Mouse (Mus musculus): Measurements from ENCODE around the gene Gm13290. TPM values are rescaled to one million over a fixed set of nuclear protein-coding genes. Genes with fewer than 3 reads are reported as not detected.
"Not testable (repeated sequence)": the region's sequence is repeated elsewhere in the genome, so short reads cannot be mapped to it uniquely, and the experiment has no call there.

The Gm13290 gene
- polyA plus RNA-seq, 1 experiment, result not detected

DNA sequence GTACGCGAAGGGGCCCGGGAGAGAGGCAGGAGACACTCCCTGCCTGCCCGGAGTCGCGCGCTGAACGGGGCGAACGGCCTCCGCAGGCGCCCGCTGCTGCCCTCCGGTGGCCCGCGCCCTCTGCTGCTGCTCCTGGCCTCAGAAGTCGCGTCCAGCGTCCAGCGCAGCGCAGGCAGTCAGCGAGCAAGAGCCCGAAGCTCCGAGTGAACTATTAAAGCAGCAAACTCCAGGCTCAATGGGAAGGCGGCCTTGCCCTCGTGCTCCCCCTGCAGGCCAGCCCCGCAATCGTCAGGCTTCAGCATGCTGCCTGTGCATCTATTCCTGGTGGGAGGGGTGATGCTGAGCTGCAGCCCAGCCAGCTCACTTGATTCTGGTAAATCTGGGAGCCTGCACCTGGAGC, 23.5 kb downstream of the Gm13290 start, which contains the start of gene Gm13279:
Gm13279 (plus strand) TSS at position 301 of the 400 bp plus-strand sequence.
- H3K4me1 ChIP-seq (ENCODE audit: control insufficient read depth, insufficient read depth, insufficient read length); H3K27ac ChIP-seq (ENCODE audit: insufficient read depth, low read length); DNase-seq (ENCODE audit: low read depth in 1 of 2, low spot score in 2 of 2); H3K4me3 ChIP-seq (ENCODE audit: extremely low read depth, insufficient read depth, insufficient read length); H3K27me3 ChIP-seq (ENCODE audit: control insufficient read depth, insufficient read depth, low read length); H3K36me3 ChIP-seq (ENCODE audit: control insufficient read depth, insufficient read depth, low read length): not testable (repeated sequence)
- no CpG with 5 or more reads among the region's 28 CpGs for WGBS

GRCm38 (mm10) chr4:88799365-88799764, 25.7 kb downstream of the Gm13290 start, which contains the start of gene Gm13285:
Gene Gm13285 (plus strand): TSS chr4:88799665.
- not testable (repeated sequence) for H3K4me1 ChIP-seq (ENCODE audit: control insufficient read depth, insufficient read depth, insufficient read length); H3K4me3 ChIP-seq (ENCODE audit: extremely low read depth, insufficient read depth, insufficient read length); H3K27me3 ChIP-seq (ENCODE audit: control insufficient read depth, insufficient read depth, low read length); H3K27ac ChIP-seq (ENCODE audit: insufficient read depth, low read length); H3K36me3 ChIP-seq (ENCODE audit: control insufficient read depth, insufficient read depth, low read length); DNase-seq (ENCODE audit: low read depth in 1 of 2, low spot score in 2 of 2)
- WGBS, result 5% methylated on average over 6 of the region's 7 CpGs

DNA sequence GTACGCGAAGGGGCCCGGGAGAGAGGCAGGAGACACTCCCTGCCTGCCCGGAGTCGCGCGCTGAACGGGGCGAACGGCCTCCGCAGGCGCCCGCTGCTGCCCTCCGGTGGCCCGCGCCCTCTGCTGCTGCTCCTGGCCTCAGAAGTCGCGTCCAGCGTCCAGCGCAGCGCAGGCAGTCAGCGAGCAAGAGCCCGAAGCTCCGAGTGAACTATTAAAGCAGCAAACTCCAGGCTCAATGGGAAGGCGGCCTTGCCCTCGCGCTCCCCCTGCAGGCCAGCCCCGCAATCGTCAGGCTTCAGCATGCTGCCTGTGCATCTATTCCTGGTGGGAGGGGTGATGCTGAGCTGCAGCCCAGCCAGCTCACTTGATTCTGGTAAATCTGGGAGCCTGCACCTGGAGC, 29.3 kb downstream of the Gm13290 start, which contains the start of gene Gm13287:
Gm13287 (plus strand) TSS at position 301 of the 400 bp plus-strand sequence.
- not testable (repeated sequence) for H3K4me1 ChIP-seq (ENCODE audit: control insufficient read depth, insufficient read depth, insufficient read length)
- WGBS, result no CpG with 5 or more reads among the region's 29 CpGs

GRCm38 (mm10) chr4:88805231-88805630, 31.6 kb downstream of the Gm13290 start, which contains the start of gene Gm13288:
Gene Gm13288 (plus strand): TSS chr4:88805531.
- H3K27ac ChIP-seq (ENCODE audit: insufficient read depth, low read length); H3K27me3 ChIP-seq (ENCODE audit: control insufficient read depth, insufficient read depth, low read length); DNase-seq (ENCODE audit: low read depth in 1 of 2, low spot score in 2 of 2); H3K4me1 ChIP-seq (ENCODE audit: control insufficient read depth, insufficient read depth, insufficient read length); H3K36me3 ChIP-seq (ENCODE audit: control insufficient read depth, insufficient read depth, low read length): not testable (repeated sequence)
- H3K4me3 ChIP-seq (ENCODE audit: extremely low read depth, insufficient read depth, insufficient read length), result 0 out of 2 replicates have a peak within 1 kb of the TSS, but pooled peaks have one; percentile 27
- no CpG with 5 or more reads among the region's 8 CpGs for WGBS

More for the DNA sequence above, 29.3 kb downstream of the Gm13290 start, which contains the start of gene Gm13287:
- not testable (repeated sequence) for H3K27ac ChIP-seq (ENCODE audit: insufficient read depth, low read length); DNase-seq (ENCODE audit: low read depth in 1 of 2, low spot score in 2 of 2); H3K36me3 ChIP-seq (ENCODE audit: control insufficient read depth, insufficient read depth, low read length); H3K27me3 ChIP-seq (ENCODE audit: control insufficient read depth, insufficient read depth, low read length); H3K4me3 ChIP-seq (ENCODE audit: extremely low read depth, insufficient read depth, insufficient read length)

- not testable (repeated sequence) for H3K4me1 ChIP-seq (ENCODE audit: control insufficient read depth, insufficient read depth, insufficient read length); H3K27me3 ChIP-seq (ENCODE audit: control insufficient read depth, insufficient read depth, low read length); DNase-seq (ENCODE audit: low read depth in 1 of 2, low spot score in 2 of 2); H3K36me3 ChIP-seq (ENCODE audit: control insufficient read depth, insufficient read depth, low read length); H3K27ac ChIP-seq (ENCODE audit: insufficient read depth, low read length)
- 0 out of 2 replicates have a peak overlapping the region, but pooled peaks have one; percentile 27 for H3K4me3 ChIP-seq (ENCODE audit: extremely low read depth, insufficient read depth, insufficient read length)
- WGBS, result 0% methylated on average over 3 of the region's 34 CpGs
These were observed 32.1 kb downstream of the Gm13290 start for GRCm38 (mm10) chr4:88805761-88806160.

DNA sequence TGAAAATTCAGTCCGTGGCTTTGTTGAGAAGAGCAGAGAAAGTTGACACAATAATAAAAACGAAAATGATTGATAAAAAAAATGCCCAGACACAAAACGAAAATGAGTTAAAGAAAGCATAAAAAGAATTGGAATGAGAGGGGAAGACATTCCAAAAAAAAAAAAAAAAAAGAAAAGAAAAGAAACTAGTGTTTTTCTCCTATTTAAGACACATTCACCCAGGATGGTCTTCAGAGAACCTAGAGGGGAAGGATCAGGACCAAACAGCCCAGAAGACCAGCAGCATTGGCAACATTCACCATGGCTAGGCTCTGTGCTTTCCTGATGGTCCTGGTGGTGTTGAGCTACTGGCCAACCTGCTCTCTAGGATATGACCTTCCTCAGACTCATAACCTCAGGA, 42.3 kb downstream of the Gm13290 start, which contains the start of gene Ifna7:
Ifna7 (plus strand) TSS at position 301 of the 400 bp plus-strand sequence.
- no peak within 1 kb of the TSS for H3K4me3 ChIP-seq (ENCODE audit: extremely low read depth, insufficient read depth, insufficient read length)
- WGBS, result 61% methylated on average over 3 of the region's 3 CpGs
- H3K27me3 ChIP-seq (ENCODE audit: control insufficient read depth, insufficient read depth, low read length), result no peaks in the 10 kb centered on the region
- H3K4me1 ChIP-seq (ENCODE audit: control insufficient read depth, insufficient read depth, insufficient read length), result no peaks in the 10 kb centered on the region
- H3K27ac ChIP-seq (ENCODE audit: insufficient read depth, low read length), result no peak within 1 kb of the TSS
- DNase-seq (ENCODE audit: low read depth in 1 of 2, low spot score in 2 of 2), result no peak
- TF ChIP-seq CTCF (IDR thresholded peaks at IDR 0.05; ENCODE audit: extremely low read depth, insufficient read depth, insufficient read length, insufficient replicate concordance) (no peak), POLR2A (IDR thresholded peaks at IDR 0.05; ENCODE audit: low read depth, low read length) (no peak)
- H3K36me3 ChIP-seq (ENCODE audit: control insufficient read depth, insufficient read depth, low read length), result no peaks in the 10 kb centered on the region

GRCm38 (mm10) chr4:88819659-88820058, 46.0 kb downstream of the Gm13290 start, which contains the start of gene Ifna11:
Gene Ifna11 (plus strand): TSS chr4:88819959.
- no peak within 1 kb of the TSS for H3K4me3 ChIP-seq (ENCODE audit: extremely low read depth, insufficient read depth, insufficient read length)
- H3K36me3 ChIP-seq (ENCODE audit: control insufficient read depth, insufficient read depth, low read length), result no peaks in the 10 kb centered on the region
- 89% methylated on average over 1 of the region's 1 CpGs for WGBS
- H3K4me1 ChIP-seq (ENCODE audit: control insufficient read depth, insufficient read depth, insufficient read length), result no peaks in the 10 kb centered on the region
- TF ChIP-seq POLR2A (IDR thresholded peaks at IDR 0.05; ENCODE audit: low read depth, low read length) (no peak), CTCF (IDR thresholded peaks at IDR 0.05; ENCODE audit: extremely low read depth, insufficient read depth, insufficient read length, insufficient replicate concordance) (no peak)
- no peak for DNase-seq (ENCODE audit: low read depth in 1 of 2, low spot score in 2 of 2)
- no peaks in the 10 kb centered on the region for H3K27me3 ChIP-seq (ENCODE audit: control insufficient read depth, insufficient read depth, low read length)
- H3K27ac ChIP-seq (ENCODE audit: insufficient read depth, low read length), result no peak within 1 kb of the TSS

GRCm38 (mm10) chr4:88822995-88823394, 49.4 kb downstream of the Gm13290 start:
- DNase-seq (ENCODE audit: low read depth in 1 of 2, low spot score in 2 of 2), result no peak
- Histone ChIP-seq H3K27me3 (ENCODE audit: control insufficient read depth, insufficient read depth, low read length) (no peaks in the 10 kb centered on the region), H3K4me3 (ENCODE audit: extremely low read depth, insufficient read depth, insufficient read length) (no peak overlapping the region), H3K36me3 (ENCODE audit: control insufficient read depth, insufficient read depth, low read length) (no peaks in the 10 kb centered on the region), H3K4me1 (ENCODE audit: control insufficient read depth, insufficient read depth, insufficient read length) (no peaks in the 10 kb centered on the region), H3K27ac (ENCODE audit: insufficient read depth, low read length) (no peak overlapping the region)
- 29% methylated on average over 4 of the region's 4 CpGs for WGBS
- TF ChIP-seq CTCF (IDR thresholded peaks at IDR 0.05; ENCODE audit: extremely low read depth, insufficient read depth, insufficient read length, insufficient replicate concordance) (no peak), POLR2A (IDR thresholded peaks at IDR 0.05; ENCODE audit: low read depth, low read length) (no peak)

Other genes with a start within 250 kb of the Gm13290 start
- not detected in 2 replicates for gene Ifna15, start 215.6 kb upstream of the Gm13290 start, polyA plus RNA-seq (2012; rRNA removed)
- not detected in 2 replicates for gene Ifna14, start 202.0 kb upstream of the Gm13290 start, polyA plus RNA-seq (2012; rRNA removed)
- gene Ifna9, start 181.4 kb upstream of the Gm13290 start, polyA plus RNA-seq (2012; rRNA removed), result not detected in 2 replicates
- gene Ifna12, start 170.5 kb upstream of the Gm13290 start, polyA plus RNA-seq (2012; rRNA removed), result not detected in 2 replicates
- gene C87499, start 139.4 kb upstream of the Gm13290 start, polyA plus RNA-seq (2012; rRNA removed), result not detected in 2 replicates
- gene Ifna13, start 129.4 kb upstream of the Gm13290 start, polyA plus RNA-seq (2012; rRNA removed), result not detected in 2 replicates
- not detected in 2 replicates for gene Ifna16, start 96.9 kb upstream of the Gm13290 start, polyA plus RNA-seq (2012; rRNA removed)
- not detected in 2 replicates for gene Ifna2, start 89.9 kb upstream of the Gm13290 start, polyA plus RNA-seq (2012; rRNA removed)
- gene Ifnab, start 82.5 kb upstream of the Gm13290 start, polyA plus RNA-seq (2012; rRNA removed), result not detected in 2 replicates
- 0.18 and 0.45 TPM in 2 replicates for gene Gm26566, start 52.0 kb upstream of the Gm13290 start, polyA plus RNA-seq (2012; rRNA removed)
- gene Klhl9, start 51.4 kb upstream of the Gm13290 start, polyA plus RNA-seq (2012; rRNA removed), result 8.4 and 11.4 TPM in 2 replicates
- gene Gm13271, start 19.0 kb upstream of the Gm13290 start, polyA plus RNA-seq (2012; rRNA removed), result not detected in 2 replicates
- gene Gm13283, start 13.7 kb upstream of the Gm13290 start, polyA plus RNA-seq (2012; rRNA removed), result 0.07 TPM in 1 of 2 replicates, not detected in the other
- not detected in 2 replicates for gene Gm13289, start 3.1 kb downstream of the Gm13290 start, polyA plus RNA-seq (2012; rRNA removed)
- gene Gm13272, start 6.0 kb downstream of the Gm13290 start, polyA plus RNA-seq (2012; rRNA removed), result not detected in 2 replicates
- not detected in 2 replicates for gene Ifnz, start 8.3 kb downstream of the Gm13290 start, polyA plus RNA-seq (2012; rRNA removed)
- gene Gm13276, start 11.9 kb downstream of the Gm13290 start, polyA plus RNA-seq (2012; rRNA removed), result not detected in 2 replicates
- not detected in 2 replicates for gene Gm13277, start 14.8 kb downstream of the Gm13290 start, polyA plus RNA-seq (2012; rRNA removed)
- gene Gm13278, start 17.7 kb downstream of the Gm13290 start, polyA plus RNA-seq (2012; rRNA removed), result not detected in 2 replicates
- not detected in 2 replicates for gene Gm13275, start 20.7 kb downstream of the Gm13290 start, polyA plus RNA-seq (2012; rRNA removed)
- not detected in 2 replicates for gene Gm13279, start 23.6 kb downstream of the Gm13290 start, polyA plus RNA-seq (2012; rRNA removed)
- not detected in 2 replicates for gene Gm13285, start 25.8 kb downstream of the Gm13290 start, polyA plus RNA-seq (2012; rRNA removed)
- gene Gm13287, start 29.4 kb downstream of the Gm13290 start, polyA plus RNA-seq (2012; rRNA removed), result not detected in 2 replicates
- gene Gm13288, start 31.7 kb downstream of the Gm13290 start, polyA plus RNA-seq (2012; rRNA removed), result not detected in 2 replicates
- not detected in 2 replicates for gene Ifna7, start 42.4 kb downstream of the Gm13290 start, polyA plus RNA-seq (2012; rRNA removed)
- not detected in 2 replicates for gene Ifna11, start 46.1 kb downstream of the Gm13290 start, polyA plus RNA-seq (2012; rRNA removed)
- not detected in 2 replicates for gene Ifna6, start 53.6 kb downstream of the Gm13290 start, polyA plus RNA-seq (2012; rRNA removed)
- gene Ifna5, start 61.7 kb downstream of the Gm13290 start, polyA plus RNA-seq (2012; rRNA removed), result not detected in 2 replicates
- gene Ifna4, start 68.0 kb downstream of the Gm13290 start, polyA plus RNA-seq (2012; rRNA removed), result not detected in 2 replicates
- gene Ifna1, start 76.3 kb downstream of the Gm13290 start, polyA plus RNA-seq (2012; rRNA removed), result not detected in 2 replicates
- not detected in 2 replicates for gene Ifne, start 106.4 kb downstream of the Gm13290 start, polyA plus RNA-seq (2012; rRNA removed)